Mouse (Mus musculus) neural tube, embryonic 13.5 days (tissue): Measurements from ENCODE around the gene Hspa1b. TPM values are rescaled to one million over a fixed set of nuclear protein-coding genes. Genes with fewer than 3 reads are reported as not detected.
"Not testable (repeated sequence)": the region's sequence is repeated elsewhere in the genome, so short reads cannot be mapped to it uniquely, and the experiment has no call there.

ENCODE experiments used
- ATAC-seq: fragments of 200-750 bp; cut with Nextera tagmentation; 2 replicates; pipeline ENCODE4 v1.8.0; 2017; ENCODE audit warnings: low read depth, mild to moderate bottlenecking, moderate TSS enrichment, moderate library complexity
- H3K27ac ChIP-seq: fragments of 300-500 bp; sonication (generic); replicated peaks from 2 replicates; pipeline ENCODE4 v1.5.1; 2015; ENCODE audit warnings: moderate library complexity, mild to moderate bottlenecking, inconsistent platforms
- H3K27me3 ChIP-seq: fragments of 300-500 bp; sonication (generic); 2 replicates; pipeline ENCODE4 v1.6.1; 2015; ENCODE audit warnings: mild to moderate bottlenecking, inconsistent platforms
- H3K36me3 ChIP-seq: fragments of 300-500 bp; sonication (generic); 2 replicates; pipeline ENCODE4 v1.6.1; 2015; ENCODE audit warnings: mild to moderate bottlenecking, inconsistent platforms
- H3K4me1 ChIP-seq: fragments of 300-500 bp; sonication (generic); replicated peaks from 2 replicates; pipeline ENCODE4 v1.6.1; 2015; ENCODE audit warnings: inconsistent platforms
- H3K4me2 ChIP-seq: fragments of 300-500 bp; sonication (generic); 2 replicates; pipeline ENCODE4 v1.6.1; 2015; ENCODE audit warnings: inconsistent platforms, mild to moderate bottlenecking, moderate library complexity
- H3K4me3 ChIP-seq: fragments of 300-500 bp; sonication (generic); 2 replicates; pipeline ENCODE4 v1.5.1; 2015; ENCODE audit warnings: mild to moderate bottlenecking, inconsistent platforms
- H3K9ac ChIP-seq: fragments of 300-500 bp; sonication (generic); 2 replicates; pipeline ENCODE4 v1.6.1; 2015; ENCODE audit warnings: moderate library complexity, mild to moderate bottlenecking, inconsistent platforms
- H3K9me3 ChIP-seq: fragments of 300-500 bp; sonication (generic); 2 replicates; pipeline ENCODE4 v1.6.1; 2016; ENCODE audit warnings: inconsistent platforms
- WGBS: fragments of 180-500 bp; shearing (Covaris S2); methylation state at CpG from one replicate; pipeline ENCODE4 v1.1.7; 2015; 5-methylcytosine and 5-hydroxymethylcytosine counted together
- polyA plus RNA-seq: library from polyadenylated mRNA; unstranded; fragments of >200 nt; fragmentation: Nextera tagmentation; extraction: Ambion mirVana; gene quantifications from 2 replicates; pipeline ENCODE4 v1.2.1, GENCODE M21; 2015

Gene Hspa1b
- polyA plus RNA-seq, 1 experiment from 2014 or later: 0.38 TPM

GRCm38 (mm10) chr17:34959881-34960515 is 960 bp upstream of the Hspa1b start:
- H3K4me2 ChIP-seq: peak overlapping the region; percentile 68
- H3K27ac ChIP-seq: peak overlapping the region; percentile 77
- H3K36me3 ChIP-seq: no peaks in the 10 kb centered on the region
- H3K27me3 ChIP-seq: peaks cover 62% of the 10 kb centered on the region
- H3K9me3 ChIP-seq: no peaks in the 10 kb centered on the region
- ATAC-seq: no peak
- peak overlapping the region; percentile 59 for H3K9ac ChIP-seq
- peaks cover 12% of the 10 kb centered on the region for H3K4me1 ChIP-seq
- H3K4me3 ChIP-seq: peak overlapping the region; percentile 43
- WGBS: 16% methylated on average over 12 of the region's 12 CpGs

- ATAC-seq: peak; percentile 45
- H3K27ac ChIP-seq, H3K36me3 ChIP-seq, H3K9me3 ChIP-seq: not testable (repeated sequence)
- Histone ChIP-seq H3K4me2 (peak overlapping the region; percentile 68), H3K27me3 (peaks cover 60% of the 10 kb centered on the region), H3K4me1 (peaks cover 12% of the 10 kb centered on the region), H3K9ac (peak overlapping the region; percentile 53; the same call in 1 of the 2 replicates), H3K4me3 (peak overlapping the region; percentile 43)
- WGBS: 2% methylated on average over 31 of the region's 47 CpGs
These were observed 306 bp downstream of the Hspa1b start for GRCm38 (mm10) chr17:34958734-34959129.

- H3K9ac ChIP-seq, H3K4me2 ChIP-seq, H3K4me3 ChIP-seq, H3K27ac ChIP-seq, H3K36me3 ChIP-seq, H3K9me3 ChIP-seq, ATAC-seq: not testable (repeated sequence)
- H3K4me1 ChIP-seq: peaks cover 12% of the 10 kb centered on the region
- peaks cover 52% of the 10 kb centered on the region for H3K27me3 ChIP-seq
- 27% methylated on average over 29 of the region's 40 CpGs for WGBS
These were observed 1.1 kb downstream of the Hspa1b start for GRCm38 (mm10) chr17:34957966-34958365.

DNA sequence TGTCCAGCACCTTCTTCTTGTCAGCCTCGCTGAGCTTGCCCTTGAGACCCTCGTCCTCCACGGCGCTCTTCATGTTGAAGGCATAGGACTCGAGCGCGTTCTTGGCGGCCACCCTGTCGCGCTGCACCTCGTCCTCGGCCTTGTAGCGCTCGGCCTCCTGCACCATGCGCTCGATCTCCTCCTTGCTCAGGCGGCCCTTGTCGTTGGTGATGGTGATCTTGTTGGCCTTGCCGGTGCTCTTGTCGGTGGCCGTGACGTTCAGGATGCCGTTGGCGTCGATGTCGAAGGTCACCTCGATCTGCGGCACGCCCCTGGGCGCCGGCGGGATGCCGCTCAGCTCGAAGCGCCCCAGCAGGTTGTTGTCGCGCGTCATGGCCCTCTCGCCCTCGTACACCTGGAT is 1.7 kb downstream of the Hspa1b start:
- not testable (repeated sequence) for H3K27ac ChIP-seq, H3K9me3 ChIP-seq, ATAC-seq, H3K9ac ChIP-seq, H3K36me3 ChIP-seq, H3K4me2 ChIP-seq, H3K4me3 ChIP-seq
- peaks cover 49% of the 10 kb centered on the region for H3K27me3 ChIP-seq
- 22% methylated on average over 35 of the region's 40 CpGs for WGBS
- H3K4me1 ChIP-seq: peaks cover 12% of the 10 kb centered on the region

- no peak overlapping the region for H3K9ac ChIP-seq
- peaks cover 41% of the 10 kb centered on the region for H3K27me3 ChIP-seq
- H3K9me3 ChIP-seq: no peaks in the 10 kb centered on the region
- 68% methylated on average over 1 of the region's 1 CpGs for WGBS
- no peak for ATAC-seq
- no peaks in the 10 kb centered on the region for H3K36me3 ChIP-seq
- no peak overlapping the region for H3K27ac ChIP-seq
- no peak overlapping the region for H3K4me3 ChIP-seq
- H3K4me2 ChIP-seq: no peak overlapping the region
- H3K4me1 ChIP-seq: peaks cover 13% of the 10 kb centered on the region
These were observed 2.7 kb downstream of the Hspa1b start for GRCm38 (mm10) chr17:34956340-34956739.

- ATAC-seq: no peak
- 89% methylated on average over 3 of the region's 3 CpGs for WGBS
These were observed 3.2 kb downstream of the Hspa1b start for GRCm38 (mm10) chr17:34955884-34956283.

GRCm38 (mm10) chr17:34954831-34955230 is 4.2 kb downstream of the Hspa1b start:
- WGBS: 89% methylated on average over 4 of the region's 4 CpGs
- Histone ChIP-seq H3K36me3 (peaks cover 12% of the 10 kb centered on the region), H3K4me1 (peaks cover 21% of the 10 kb centered on the region), H3K4me2 (no peak overlapping the region), H3K27me3 (peaks cover 27% of the 10 kb centered on the region), H3K9ac (no peak overlapping the region), H3K9me3 (no peaks in the 10 kb centered on the region), H3K27ac (no peak overlapping the region), H3K4me3 (no peak overlapping the region)
- ATAC-seq: no peak

More at GRCm38 (mm10) chr17:34955884-34956283, 3.2 kb downstream of the Hspa1b start:
- Histone ChIP-seq H3K27ac (no peak overlapping the region), H3K9me3 (no peaks in the 10 kb centered on the region), H3K4me1 (peaks cover 17% of the 10 kb centered on the region), H3K27me3 (peaks cover 37% of the 10 kb centered on the region), H3K4me3 (no peak overlapping the region), H3K36me3 (peaks cover 2% of the 10 kb centered on the region), H3K4me2 (no peak overlapping the region), H3K9ac (no peak overlapping the region)

DNA sequence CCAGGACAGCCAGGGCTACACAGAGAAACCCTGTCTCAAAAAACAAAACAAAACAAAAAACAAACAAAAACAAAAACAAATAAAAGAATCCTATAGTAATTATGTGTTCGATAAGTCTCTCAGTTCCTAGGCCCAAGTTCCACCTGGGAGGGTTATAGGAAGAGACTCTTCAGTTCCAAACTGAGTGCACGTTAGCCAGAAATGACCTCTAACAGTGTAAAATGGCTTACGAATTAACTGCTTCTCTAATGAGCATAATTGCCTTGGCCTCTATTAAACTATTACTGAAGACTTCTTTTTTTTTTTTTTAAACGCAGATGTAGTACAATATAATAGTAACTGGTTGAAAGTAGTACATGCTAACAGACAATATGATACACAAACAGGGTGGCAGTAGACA is 5.1 kb downstream of the Hspa1b start:
- Histone ChIP-seq H3K27me3 (peaks cover 21% of the 10 kb centered on the region), H3K4me3 (no peak overlapping the region), H3K4me2 (no peak overlapping the region), H3K4me1 (peaks cover 20% of the 10 kb centered on the region), H3K9ac (no peak overlapping the region), H3K27ac (no peak overlapping the region), H3K36me3 (peaks cover 20% of the 10 kb centered on the region), H3K9me3 (no peaks in the 10 kb centered on the region)
- no peak for ATAC-seq
- 89% methylated on average over 4 of the region's 4 CpGs for WGBS

- Histone ChIP-seq H3K9me3 (no peaks in the 10 kb centered on the region), H3K9ac (no peak overlapping the region), H3K4me2 (no peak overlapping the region), H3K27me3 (peaks cover 21% of the 10 kb centered on the region), H3K4me3 (peak overlapping the region; percentile 98), H3K27ac (0 out of 2 replicates have a peak overlapping the region, but pooled peaks have one; percentile 92), H3K36me3 (peaks cover 26% of the 10 kb centered on the region), H3K4me1 (peaks cover 20% of the 10 kb centered on the region)
- no peak for ATAC-seq
- WGBS: 88% methylated on average over 3 of the region's 3 CpGs
These were observed 5.8 kb downstream of the Hspa1b start for GRCm38 (mm10) chr17:34953258-34953657.

DNA sequence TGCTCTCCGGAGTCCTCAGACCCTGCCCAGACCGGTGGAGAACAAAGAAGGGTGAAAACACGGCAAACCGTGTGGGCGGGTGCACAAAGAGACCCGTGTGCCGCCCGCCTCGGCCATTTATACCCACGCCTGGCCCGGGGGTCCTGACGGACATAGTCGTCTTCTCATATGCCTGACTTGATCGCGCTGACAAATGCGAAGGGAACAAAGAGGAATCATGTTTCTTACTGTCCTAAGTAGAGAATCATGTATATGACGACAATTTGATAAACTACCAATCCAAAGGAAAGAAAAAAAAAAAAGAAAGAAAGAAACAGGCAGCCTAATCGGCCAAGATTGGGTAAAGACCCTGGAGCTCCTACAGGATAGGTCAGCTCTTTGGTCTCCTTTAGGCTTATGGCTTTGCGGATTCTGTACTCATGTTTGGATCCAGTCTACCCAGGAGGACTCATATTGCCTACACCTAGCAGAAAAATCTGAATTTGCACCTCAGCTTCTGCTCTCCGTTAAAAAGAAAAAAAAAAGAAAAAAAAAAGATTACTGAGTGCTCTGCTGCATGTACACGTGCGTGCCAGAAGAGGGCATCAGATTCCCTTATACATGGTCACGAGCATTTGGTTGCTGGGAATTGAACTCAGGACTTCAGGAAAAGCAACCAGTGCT is 6.5 kb downstream of the Hspa1b start:
- peaks cover 20% of the 10 kb centered on the region for H3K4me1 ChIP-seq
- peak overlapping the region; percentile 98 for H3K4me3 ChIP-seq
- under 1% methylated on average over 23 of the region's 23 CpGs for WGBS
- peak; percentile 78 for ATAC-seq
- peaks cover 30% of the 10 kb centered on the region for H3K36me3 ChIP-seq
- peak overlapping the region; percentile 100 for H3K9ac ChIP-seq
- H3K9me3 ChIP-seq: no peaks in the 10 kb centered on the region
- peak overlapping the region; percentile 92 for H3K27ac ChIP-seq
- peaks cover 21% of the 10 kb centered on the region for H3K27me3 ChIP-seq
- peak overlapping the region; percentile 98 for H3K4me2 ChIP-seq

DNA sequence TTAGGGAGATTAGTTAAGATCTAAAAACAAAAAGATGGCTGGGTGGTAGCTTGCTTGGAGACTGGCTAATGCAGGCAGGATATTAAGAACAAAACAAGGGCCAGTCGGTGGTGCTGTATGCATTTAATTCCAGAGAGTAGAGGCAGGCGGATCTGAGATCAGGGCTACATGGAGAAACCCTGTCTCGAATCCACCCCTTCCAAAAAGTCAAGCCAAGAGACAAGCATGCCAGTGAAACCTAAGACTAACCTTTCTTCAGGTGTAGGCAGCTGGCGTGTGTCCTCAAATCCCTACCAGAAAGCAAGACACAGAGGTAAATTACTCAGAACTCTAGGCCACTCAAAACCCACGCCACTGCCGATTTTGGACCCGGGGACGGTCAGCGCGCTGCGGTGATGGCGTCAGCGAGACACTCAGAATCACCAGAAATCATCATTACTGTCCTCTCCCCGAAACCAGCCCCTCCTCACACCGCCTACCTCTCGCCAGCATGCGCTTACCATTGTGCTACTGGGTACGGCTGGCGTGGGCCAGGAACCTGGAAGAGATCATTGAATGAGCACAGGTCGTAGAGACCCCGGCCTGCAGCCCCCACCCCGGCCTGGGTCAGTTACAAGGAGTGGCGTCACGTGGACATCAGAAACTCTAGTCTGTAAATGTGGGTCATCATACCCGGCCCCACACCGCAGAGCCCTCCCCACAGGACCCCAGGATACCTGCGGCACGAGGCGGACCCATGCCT is 7.2 kb downstream of the Hspa1b start:
- peak overlapping the region; percentile 98 for H3K4me3 ChIP-seq
- peak overlapping the region; percentile 100 for H3K9ac ChIP-seq
- H3K4me1 ChIP-seq: peaks cover 20% of the 10 kb centered on the region
- under 1% methylated on average over 29 of the region's 29 CpGs for WGBS
- peak overlapping the region; percentile 92 for H3K27ac ChIP-seq
- H3K4me2 ChIP-seq: peak overlapping the region; percentile 98
- H3K36me3 ChIP-seq: peaks cover 30% of the 10 kb centered on the region
- peak; percentile 74 for ATAC-seq
- peaks cover 19% of the 10 kb centered on the region for H3K27me3 ChIP-seq
- no peaks in the 10 kb centered on the region for H3K9me3 ChIP-seq
